Mouse (Mus musculus) heart, adult 2 months (tissue): Measurements from ENCODE around the gene Akap3.

Experiments
- CTCF ChIP-seq: fragments of 200-600 bp; IDR thresholded peaks from 2 replicates; pipeline ENCODE4 v1.8.1; 2022; ENCODE audit warnings: antibody characterized with exemption, mild to moderate bottlenecking, moderate library complexity
- EP300 ChIP-seq: fragments of 200-500 bp; IDR thresholded peaks from 2 replicates; pipeline ENCODE4 v1.6.1; 2011; ENCODE audit warnings: low read depth, low read length, control low read depth; ENCODE audit not compliant: insufficient read depth
- POLR2A ChIP-seq: fragments of 200-500 bp; IDR thresholded peaks from 2 replicates; pipeline ENCODE4 v1.6.1; 2011; ENCODE audit warnings: mild to moderate bottlenecking, low read depth, low read length, control low read depth; ENCODE audit not compliant: insufficient read depth

DNA sequence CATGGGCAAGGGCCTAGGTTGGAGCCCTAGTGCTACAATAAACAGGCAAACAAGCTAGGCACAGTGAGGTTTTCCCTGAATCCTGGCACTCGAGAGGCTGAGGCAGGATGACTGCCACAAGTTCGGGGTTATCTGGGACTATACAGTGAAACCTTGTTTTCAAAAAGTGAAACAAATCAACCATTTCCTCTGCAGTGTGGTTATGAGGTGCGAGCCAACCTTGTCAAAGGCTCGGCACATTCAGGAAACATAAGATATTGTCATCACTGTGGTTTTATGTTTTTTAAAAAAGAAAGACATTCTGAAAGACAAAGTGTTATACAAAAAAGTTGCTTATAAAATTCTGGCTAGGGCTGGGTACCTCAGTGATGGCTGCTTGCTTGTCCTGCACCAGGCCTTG, 41.4 kb upstream of the Akap3 start:
- TF ChIP-seq POLR2A (no peak), EP300 (no peak), CTCF (no peak)
